Mouse (Mus musculus): ENCODE measurements at regions not wholly inside any gene's neighbourhood (a gene's known extent, or its start where the extent isn't known, plus 50 kb on each side); places are given as distances from the start of the nearest gene placed in this dataset.

- Histone ChIP-seq H3K4me1 (ENCODE audit: control insufficient read depth, insufficient read depth, low read length) (no peaks in the 10 kb centered on the region), H3K27ac (ENCODE audit: low read length) (no peak overlapping the region), H3K9me3 (replicated peaks; ENCODE audit: control insufficient read depth, low read length) (no peaks in the 10 kb centered on the region), H3K4me2 (ENCODE audit: low read depth, low read length) (no peak overlapping the region), H3K9ac (ENCODE audit: low read length) (no peak overlapping the region), H3K36me3 (ENCODE audit: control insufficient read depth, insufficient read depth) (no peaks in the 10 kb centered on the region), H3K27me3 (ENCODE audit: control insufficient read depth, insufficient read depth, low read length) (no peaks in the 10 kb centered on the region), H3K4me3 (ENCODE audit: low read length) (no peak overlapping the region)
- WGBS: 40% methylated on average over 1 of the region's 1 CpGs
- no peak for ATAC-seq (replicated peaks; ENCODE audit: extremely low read depth, insufficient read depth, low FRiP score)
Observed at GRCm38 (mm10) chr3:80207022-80207421, 322.7 kb downstream of the Fam198b start.

GRCm38 (mm10) chr3:80208028-80208427 lies 323.7 kb downstream of the Fam198b start:
- Histone ChIP-seq H3K27me3 (ENCODE audit: control insufficient read depth, insufficient read depth, low read length) (no peaks in the 10 kb centered on the region), H3K4me2 (ENCODE audit: low read depth, low read length) (no peak overlapping the region), H3K36me3 (ENCODE audit: control insufficient read depth, insufficient read depth) (no peaks in the 10 kb centered on the region), H3K27ac (ENCODE audit: low read length) (no peak overlapping the region), H3K9ac (ENCODE audit: low read length) (no peak overlapping the region), H3K4me3 (ENCODE audit: low read length) (no peak overlapping the region), H3K9me3 (replicated peaks; ENCODE audit: control insufficient read depth, low read length) (no peaks in the 10 kb centered on the region), H3K4me1 (ENCODE audit: control insufficient read depth, insufficient read depth, low read length) (no peaks in the 10 kb centered on the region)
- WGBS: 70% methylated on average over 2 of the region's 2 CpGs
- no peak for ATAC-seq (replicated peaks; ENCODE audit: extremely low read depth, insufficient read depth, low FRiP score)

GRCm38 (mm10) chr3:80209596-80209995 lies 325.3 kb downstream of the Fam198b start:
- Histone ChIP-seq H3K27me3 (ENCODE audit: control insufficient read depth, insufficient read depth, low read length) (no peaks in the 10 kb centered on the region), H3K36me3 (ENCODE audit: control insufficient read depth, insufficient read depth) (no peaks in the 10 kb centered on the region), H3K9me3 (replicated peaks; ENCODE audit: control insufficient read depth, low read length) (no peaks in the 10 kb centered on the region), H3K27ac (ENCODE audit: low read length) (no peak overlapping the region), H3K4me2 (ENCODE audit: low read depth, low read length) (no peak overlapping the region), H3K4me1 (ENCODE audit: control insufficient read depth, insufficient read depth, low read length) (no peaks in the 10 kb centered on the region), H3K4me3 (ENCODE audit: low read length) (no peak overlapping the region), H3K9ac (ENCODE audit: low read length) (no peak overlapping the region)
- ATAC-seq (replicated peaks; ENCODE audit: extremely low read depth, insufficient read depth, low FRiP score): no peak

- no peaks in the 10 kb centered on the region for H3K27me3 ChIP-seq (ENCODE audit: control insufficient read depth, insufficient read depth, low read length)
- H3K9me3 ChIP-seq (replicated peaks; ENCODE audit: control insufficient read depth, low read length): no peaks in the 10 kb centered on the region
- no peak overlapping the region for H3K27ac ChIP-seq (ENCODE audit: low read length)
- WGBS: 65% methylated on average over 3 of the region's 3 CpGs
- H3K4me3 ChIP-seq (ENCODE audit: low read length): no peak overlapping the region
- H3K4me2 ChIP-seq (ENCODE audit: low read depth, low read length): no peak overlapping the region
- no peak overlapping the region for H3K9ac ChIP-seq (ENCODE audit: low read length)
- no peaks in the 10 kb centered on the region for H3K36me3 ChIP-seq (ENCODE audit: control insufficient read depth, insufficient read depth)
- no peak for ATAC-seq (replicated peaks; ENCODE audit: extremely low read depth, insufficient read depth, low FRiP score)
- H3K4me1 ChIP-seq (ENCODE audit: control insufficient read depth, insufficient read depth, low read length): no peaks in the 10 kb centered on the region
Observed at GRCm38 (mm10) chr3:80211323-80212109, 327.2 kb downstream of the Fam198b start.

GRCm38 (mm10) chr3:80248611-80249010 lies 364.3 kb downstream of the Fam198b start:
- no peak overlapping the region for H3K9ac ChIP-seq (ENCODE audit: low read length)
- 34% methylated on average over 5 of the region's 5 CpGs for WGBS
- no peak for ATAC-seq (replicated peaks; ENCODE audit: extremely low read depth, insufficient read depth, low FRiP score)
- H3K4me3 ChIP-seq (ENCODE audit: low read length): no peak overlapping the region
- H3K27ac ChIP-seq (ENCODE audit: low read length): no peak overlapping the region
- H3K36me3 ChIP-seq (ENCODE audit: control insufficient read depth, insufficient read depth): no peaks in the 10 kb centered on the region
- no peak overlapping the region for H3K4me2 ChIP-seq (ENCODE audit: low read depth, low read length)
- H3K4me1 ChIP-seq (ENCODE audit: control insufficient read depth, insufficient read depth, low read length): no peaks in the 10 kb centered on the region
- H3K27me3 ChIP-seq (ENCODE audit: control insufficient read depth, insufficient read depth, low read length): no peaks in the 10 kb centered on the region
- H3K9me3 ChIP-seq (replicated peaks; ENCODE audit: control insufficient read depth, low read length): no peaks in the 10 kb centered on the region

GRCm38 (mm10) chr3:80249974-80250373 lies 365.6 kb downstream of the Fam198b start:
- 55% methylated on average over 3 of the region's 3 CpGs for WGBS
- no peaks in the 10 kb centered on the region for H3K27me3 ChIP-seq (ENCODE audit: control insufficient read depth, insufficient read depth, low read length)
- no peak overlapping the region for H3K4me3 ChIP-seq (ENCODE audit: low read length)
- H3K36me3 ChIP-seq (ENCODE audit: control insufficient read depth, insufficient read depth): no peaks in the 10 kb centered on the region
- no peak overlapping the region for H3K4me2 ChIP-seq (ENCODE audit: low read depth, low read length)
- H3K9ac ChIP-seq (ENCODE audit: low read length): no peak overlapping the region
- no peak overlapping the region for H3K27ac ChIP-seq (ENCODE audit: low read length)
- H3K4me1 ChIP-seq (ENCODE audit: control insufficient read depth, insufficient read depth, low read length): no peaks in the 10 kb centered on the region
- no peaks in the 10 kb centered on the region for H3K9me3 ChIP-seq (replicated peaks; ENCODE audit: control insufficient read depth, low read length)
- ATAC-seq (replicated peaks; ENCODE audit: extremely low read depth, insufficient read depth, low FRiP score): no peak

GRCm38 (mm10) chr3:80255304-80255703 lies 371.0 kb downstream of the Fam198b start:
- Histone ChIP-seq H3K9ac (ENCODE audit: low read length) (no peak overlapping the region), H3K4me2 (ENCODE audit: low read depth, low read length) (no peak overlapping the region), H3K27ac (ENCODE audit: low read length) (no peak overlapping the region), H3K4me1 (ENCODE audit: control insufficient read depth, insufficient read depth, low read length) (no peaks in the 10 kb centered on the region), H3K27me3 (ENCODE audit: control insufficient read depth, insufficient read depth, low read length) (no peaks in the 10 kb centered on the region), H3K9me3 (replicated peaks; ENCODE audit: control insufficient read depth, low read length) (no peaks in the 10 kb centered on the region), H3K36me3 (ENCODE audit: control insufficient read depth, insufficient read depth) (no peaks in the 10 kb centered on the region), H3K4me3 (ENCODE audit: low read length) (no peak overlapping the region)
- ATAC-seq (replicated peaks; ENCODE audit: extremely low read depth, insufficient read depth, low FRiP score): no peak
- WGBS: 75% methylated on average over 3 of the region's 3 CpGs

GRCm38 (mm10) chr3:80256383-80256782 lies 372.1 kb downstream of the Fam198b start:
- H3K4me2 ChIP-seq (ENCODE audit: low read depth, low read length): no peak overlapping the region
- H3K27me3 ChIP-seq (ENCODE audit: control insufficient read depth, insufficient read depth, low read length): no peaks in the 10 kb centered on the region
- no peak for ATAC-seq (replicated peaks; ENCODE audit: extremely low read depth, insufficient read depth, low FRiP score)
- no peaks in the 10 kb centered on the region for H3K9me3 ChIP-seq (replicated peaks; ENCODE audit: control insufficient read depth, low read length)
- H3K9ac ChIP-seq (ENCODE audit: low read length): no peak overlapping the region
- H3K27ac ChIP-seq (ENCODE audit: low read length): no peak overlapping the region
- H3K4me3 ChIP-seq (ENCODE audit: low read length): no peak overlapping the region
- no peaks in the 10 kb centered on the region for H3K36me3 ChIP-seq (ENCODE audit: control insufficient read depth, insufficient read depth)
- H3K4me1 ChIP-seq (ENCODE audit: control insufficient read depth, insufficient read depth, low read length): no peaks in the 10 kb centered on the region
- WGBS: 78% methylated on average over 3 of the region's 3 CpGs

- Histone ChIP-seq H3K9ac (ENCODE audit: low read length) (no peak overlapping the region), H3K27ac (ENCODE audit: low read length) (no peak overlapping the region), H3K27me3 (ENCODE audit: control insufficient read depth, insufficient read depth, low read length) (no peaks in the 10 kb centered on the region), H3K4me2 (ENCODE audit: low read depth, low read length) (no peak overlapping the region), H3K9me3 (replicated peaks; ENCODE audit: control insufficient read depth, low read length) (no peaks in the 10 kb centered on the region), H3K4me1 (ENCODE audit: control insufficient read depth, insufficient read depth, low read length) (no peaks in the 10 kb centered on the region), H3K36me3 (ENCODE audit: control insufficient read depth, insufficient read depth) (no peaks in the 10 kb centered on the region), H3K4me3 (ENCODE audit: low read length) (no peak overlapping the region)
- WGBS: 75% methylated on average over 2 of the region's 2 CpGs
- no peak for ATAC-seq (replicated peaks; ENCODE audit: extremely low read depth, insufficient read depth, low FRiP score)
Observed at GRCm38 (mm10) chr3:80263095-80263494, 378.8 kb downstream of the Fam198b start.
